10 mouse cellular contexts compared by ENCODE assay signal in the genomic region with DNA sequence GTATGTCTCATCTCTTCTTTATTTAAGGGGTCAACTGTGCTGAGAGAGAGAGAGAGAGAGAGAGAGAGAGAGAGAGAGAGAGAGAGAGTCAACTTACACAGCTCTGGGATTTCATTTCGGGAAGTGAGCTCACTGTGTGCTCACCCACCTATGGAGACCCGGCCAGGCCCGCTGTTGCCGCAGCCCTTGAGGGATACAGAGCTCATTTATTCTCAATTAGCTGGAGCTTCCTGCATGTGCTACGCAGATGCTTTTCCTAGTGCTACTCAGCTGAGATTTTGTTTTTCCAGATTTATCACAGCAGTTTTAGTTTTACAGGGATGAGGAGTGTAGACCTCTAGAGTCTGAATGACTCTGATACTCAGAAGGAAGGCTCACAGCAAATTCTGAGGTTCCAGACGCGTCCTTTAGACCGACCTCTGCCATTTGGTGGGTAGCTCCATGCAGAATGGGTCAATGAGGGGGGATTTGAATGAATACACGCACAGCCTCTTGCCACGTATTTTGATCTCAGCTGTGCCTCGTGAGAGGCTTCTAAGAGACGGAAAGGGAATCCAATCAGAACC.
A peak's percentile ranks its signal among the peaks of the same experiment; 100 is the strongest.
DNase-seq lines count a peak whose midpoint lies in the region; ATAC-seq lines count a peak whose summit lies in the region.
"Had no signal": no experiment of that assay in that cellular context is flagged by ENCODE, and none has a peak within 500 bp of the region (broad histone marks: within the 10 kb centered on the region; RNA-seq: fewer than 3 reads in every experiment).

No protein-coding gene starts in this region.

- H3K27me3 ChIP-seq in heart, embryonic 11.5 days (ENCODE audit: control insufficient read depth, insufficient read depth, low read length) = no peaks in the 10 kb centered on the region
- H3K27me3 ChIP-seq in embryonic facial prominence, embryonic 15.5 days = no peaks in the 10 kb centered on the region
- H3K27me3 ChIP-seq in limb, embryonic 10.5 days (ENCODE audit: low read depth, poor library complexity, severe bottlenecking) = no peaks in the 10 kb centered on the region

- H3K4me3 ChIP-seq in heart, embryonic 11.5 days (ENCODE audit: low read depth, low read length) = no peak overlapping the region
- H3K4me3 ChIP-seq in brown adipose tissue, adult 24 weeks (ENCODE audit: insufficient read depth, low read depth, low read length) = no peak overlapping the region
- H3K4me3 ChIP-seq in embryonic facial prominence, embryonic 15.5 days (replicated peaks) = no peak overlapping the region
- H3K4me3 ChIP-seq in limb, embryonic 10.5 days = no peak overlapping the region

- ATAC-seq in heart, embryonic 11.5 days (replicated peaks; ENCODE audit: insufficient number of reproducible peaks, low FRiP score, low TSS enrichment) = no peak
- ATAC-seq in embryonic facial prominence, embryonic 15.5 days (ENCODE audit: insufficient number of reproducible peaks, low FRiP score, low TSS enrichment, low read depth) = peak; percentile 80
- ATAC-seq: lung, postnatal 0 days had no signal

- H3K4me1 ChIP-seq in heart, embryonic 11.5 days (ENCODE audit: control insufficient read depth, insufficient read depth, low read length) = 0 out of 2 replicates have a peak, but pooled peaks cover 8% of the 10 kb centered on the region
- no peaks in the 10 kb centered on the region for H3K4me1 ChIP-seq in brown adipose tissue, adult 24 weeks (ENCODE audit: control insufficient read depth, insufficient read depth, insufficient read length, low read length)
- peaks cover 39% of the 10 kb centered on the region for H3K4me1 ChIP-seq in embryonic facial prominence, embryonic 15.5 days
- peaks cover 53% of the 10 kb centered on the region for H3K4me1 ChIP-seq in limb, embryonic 10.5 days

- peak overlapping the region; percentile 27 for H3K4me2 ChIP-seq in heart, embryonic 11.5 days
- peak overlapping the region; percentile 21 for H3K4me2 ChIP-seq in embryonic facial prominence, embryonic 15.5 days (replicated peaks)

- intact Hi-C loops in heart, postnatal 14 days (cut with DNase I) = no loop called here

- 53% methylated on average over 12 of the region's 12 CpGs for WGBS in heart, embryonic 11.5 days (ENCODE audit: insufficient replicate concordance)
- 24% methylated on average over 12 of the region's 12 CpGs for WGBS in embryonic facial prominence, embryonic 15.5 days
- WGBS in limb, embryonic 10.5 days = 42% methylated on average over 12 of the region's 12 CpGs

- H3K9me3 ChIP-seq in heart, embryonic 11.5 days (replicated peaks; ENCODE audit: control insufficient read depth, low read length) = no peaks in the 10 kb centered on the region
- H3K9me3 ChIP-seq in embryonic facial prominence, embryonic 15.5 days (replicated peaks) = no peaks in the 10 kb centered on the region
- no peaks in the 10 kb centered on the region for H3K9me3 ChIP-seq in limb, embryonic 10.5 days (replicated peaks)

- no peak for DNase-seq in heart, postnatal 14 days
- DNase-seq in limb, embryonic 10.5 days (ENCODE audit: low spot score) = peak; percentile 56
- no peak for DNase-seq in spleen, adult 18-20 months
- DNase-seq in right cerebral cortex, postnatal 10 days (ENCODE audit: low spot score in 2 of 2) = no peak
- DNase-seq in cerebellum, adult 11-12 months = no peak
- DNase-seq: thymus, postnatal 14 days had no signal

- no peaks in the 10 kb centered on the region for H3K36me3 ChIP-seq in heart, embryonic 11.5 days (ENCODE audit: control insufficient read depth, insufficient read depth, low read length)
- H3K36me3 ChIP-seq in embryonic facial prominence, embryonic 15.5 days = no peaks in the 10 kb centered on the region
- H3K36me3 ChIP-seq in limb, embryonic 10.5 days = no peaks in the 10 kb centered on the region

- H3K27ac ChIP-seq in heart, embryonic 11.5 days (ENCODE audit: low read depth, low read length) = no peak overlapping the region
- peak overlapping the region; percentile 60 for H3K27ac ChIP-seq in brown adipose tissue, adult 24 weeks (replicated peaks; ENCODE audit: low read depth, low read length)
- peak overlapping the region; percentile 74 for H3K27ac ChIP-seq in embryonic facial prominence, embryonic 15.5 days (replicated peaks)
- peak overlapping the region; percentile 74 for H3K27ac ChIP-seq in limb, embryonic 10.5 days

- no peak overlapping the region for H3K9ac ChIP-seq in heart, embryonic 11.5 days (ENCODE audit: low read depth, low read length)
- H3K9ac ChIP-seq in embryonic facial prominence, embryonic 15.5 days = no peak overlapping the region
